25 mouse cellular contexts compared by ENCODE assay signal in the genomic region with DNA sequence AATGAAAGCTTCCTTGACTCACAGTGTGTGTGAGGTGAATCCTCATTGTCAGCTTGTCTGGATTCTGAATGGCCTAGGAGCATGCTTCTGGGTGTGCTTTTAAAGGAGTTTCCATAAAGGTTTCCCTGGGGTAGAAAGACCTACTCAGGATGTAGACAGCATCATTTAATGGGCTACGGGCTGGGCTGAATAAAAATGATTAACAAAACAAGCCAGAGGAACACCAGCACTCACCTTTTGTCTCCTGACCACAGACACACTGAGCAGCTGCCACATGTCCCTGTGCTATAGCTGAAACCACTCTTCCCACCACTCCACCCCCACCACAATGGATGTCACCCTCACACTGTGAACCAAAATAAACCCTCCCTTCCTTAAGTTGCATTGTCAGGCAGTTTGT.
DNase-seq lines count a peak whose midpoint lies in the region; ATAC-seq and TF ChIP-seq lines count a peak whose summit lies in the region.
"Had no signal": no experiment of that assay in that cellular context is flagged by ENCODE, and none has a peak within 500 bp of the region (broad histone marks: within the 10 kb centered on the region; RNA-seq: fewer than 3 reads in every experiment).

No protein-coding gene starts in this region.

- TF ChIP-seq CTCF in ES-Bruce4 (IDR thresholded peaks at IDR 0.05; ENCODE audit: low read depth, low read length) = no peak

- TF ChIP-seq POLR2A in ES-Bruce4 (IDR thresholded peaks at IDR 0.05; ENCODE audit: insufficient read depth, low read length) = no peak

- ATAC-seq in kidney, embryonic 15.5 days (replicated peaks; ENCODE audit: low FRiP score) = no peak
- ATAC-seq: forebrain, embryonic 13.5 days; forebrain, embryonic 16.5 days; hindbrain, embryonic 16.5 days; intestine, embryonic 15.5 days had no signal

- no peaks in the 10 kb centered on the region for H3K27me3 ChIP-seq in ES-Bruce4 (ENCODE audit: control insufficient read depth, insufficient read depth, low read length, poor library complexity, severe bottlenecking)
- no peaks in the 10 kb centered on the region for H3K27me3 ChIP-seq in kidney, embryonic 15.5 days
- H3K27me3 ChIP-seq: forebrain, embryonic 13.5 days; heart, embryonic 12.5 days; heart, embryonic 15.5 days; hindbrain, embryonic 13.5 days; intestine, embryonic 15.5 days had no signal

- no peak overlapping the region for H3K4me2 ChIP-seq in kidney, embryonic 15.5 days
- H3K4me2 ChIP-seq: forebrain, embryonic 13.5 days; heart, embryonic 12.5 days; heart, embryonic 15.5 days; hindbrain, embryonic 13.5 days; intestine, embryonic 15.5 days had no signal

- no peaks in the 10 kb centered on the region for H3K36me3 ChIP-seq in ES-Bruce4 (ENCODE audit: control insufficient read depth, insufficient read depth, low read length, poor library complexity, severe bottlenecking)
- H3K36me3 ChIP-seq in kidney, embryonic 15.5 days = no peaks in the 10 kb centered on the region
- H3K36me3 ChIP-seq: forebrain, embryonic 10.5 days; heart, embryonic 12.5 days; heart, embryonic 15.5 days; hindbrain, embryonic 10.5 days; hindbrain, embryonic 13.5 days; intestine, embryonic 15.5 days had no signal

- H3K9ac ChIP-seq in ES-Bruce4 (ENCODE audit: low read depth, poor library complexity, severe bottlenecking) = no peak overlapping the region
- no peak overlapping the region for H3K9ac ChIP-seq in kidney, embryonic 15.5 days
- H3K9ac ChIP-seq: forebrain, embryonic 13.5 days; heart, embryonic 12.5 days; heart, embryonic 15.5 days; hindbrain, embryonic 13.5 days; intestine, embryonic 15.5 days had no signal

- H3K9me3 ChIP-seq in ES-Bruce4 (replicated peaks; ENCODE audit: control insufficient read depth, insufficient read depth, low read length, poor library complexity, severe bottlenecking) = no peaks in the 10 kb centered on the region
- H3K9me3 ChIP-seq in kidney, embryonic 15.5 days (replicated peaks) = no peaks in the 10 kb centered on the region
- H3K9me3 ChIP-seq: forebrain, embryonic 10.5 days; forebrain, embryonic 13.5 days; heart, embryonic 12.5 days; heart, embryonic 15.5 days; hindbrain, embryonic 10.5 days; hindbrain, embryonic 13.5 days; intestine, embryonic 15.5 days had no signal

- H3K4me1 ChIP-seq in ES-Bruce4 (ENCODE audit: control insufficient read depth, insufficient read depth, low read length) = peaks cover 1% of the 10 kb centered on the region
- no peaks in the 10 kb centered on the region for H3K4me1 ChIP-seq in kidney, embryonic 15.5 days
- H3K4me1 ChIP-seq: heart, embryonic 12.5 days; heart, embryonic 15.5 days; hindbrain, embryonic 10.5 days; hindbrain, embryonic 13.5 days; intestine, embryonic 15.5 days had no signal

- 61% methylated on average over 1 of the region's 1 CpGs for WGBS in kidney, embryonic 15.5 days

- DNase-seq in ES-CJ7 (ENCODE audit: low read depth, low spot score) (peak; percentile 82), ZHBTc4 (ENCODE audit: low read depth, low spot score) (peak; percentile 85)
- peak; percentile 43 to 65 for DNase-seq in natural killer cell, adult 2 months (ENCODE audit: low spot score in 2 of 2)
- no peak for DNase-seq in ovary, adult 18-20 months (ENCODE audit: low spot score)
- DNase-seq: adrenal gland, adult 2 months; adrenal gland, postnatal 14 days; cerebellum, adult 11 months; cerebellum, adult 2 months; cerebellum, postnatal 10 days; cerebellum, postnatal 36 days; gastrocnemius, postnatal 10 days; gastrocnemius, postnatal 36 days; heart, postnatal 10 days; heart, postnatal 36 days had no signal

- H3K4me3 ChIP-seq in ES-Bruce4 (ENCODE audit: low read depth, low read length) = no peak overlapping the region
- no peak overlapping the region for H3K4me3 ChIP-seq in kidney, embryonic 15.5 days (replicated peaks)
- H3K4me3 ChIP-seq: forebrain, embryonic 10.5 days; forebrain, embryonic 13.5 days; heart, embryonic 12.5 days; heart, embryonic 15.5 days; hindbrain, embryonic 10.5 days; hindbrain, embryonic 13.5 days; intestine, embryonic 15.5 days had no signal

- TF ChIP-seq EP300 in ES-Bruce4 (IDR thresholded peaks at IDR 0.05; ENCODE audit: insufficient read depth, low read depth, low read length) = peak; percentile 92

- H3K27ac ChIP-seq in ES-Bruce4 (ENCODE audit: insufficient read depth, low read length) = peak overlapping the region; percentile 74; the same call in 1 of the 2 replicates
- H3K27ac ChIP-seq in kidney, embryonic 15.5 days = no peak overlapping the region
- H3K27ac ChIP-seq: forebrain, embryonic 10.5 days; forebrain, embryonic 13.5 days; heart, embryonic 15.5 days; hindbrain, embryonic 10.5 days; hindbrain, embryonic 13.5 days; intestine, embryonic 15.5 days had no signal
